Mouse (Mus musculus) midbrain, embryonic 14.5 days (tissue): ENCODE measurements around the gene Clcnkb. TPM values are rescaled to one million over a fixed set of nuclear protein-coding genes. Genes with fewer than 3 reads are reported as not detected.
A peak's percentile ranks its signal among the peaks of the same experiment; 100 is the strongest.

Experiments
- ATAC-seq: fragments of 200-750 bp; cut with Nextera tagmentation; 2 replicates; pipeline ENCODE4 v1.8.0; 2017; ENCODE audit warnings: moderate number of reproducible peaks, moderate library complexity; ENCODE audit not compliant: low FRiP score, low TSS enrichment
- DNase-seq: peaks from one replicate; pipeline ENCODE4 v3.0.0-alpha.2; 2015
- H3K27ac ChIP-seq: fragments of 300-500 bp; sonication (generic); replicated peaks from 2 replicates; pipeline ENCODE4 v1.5.1; 2014; ENCODE audit warnings: mild to moderate bottlenecking, low read depth, low read length, moderate library complexity
- H3K27me3 ChIP-seq: fragments of 300-500 bp; sonication (generic); 2 replicates; pipeline ENCODE4 v1.6.1; 2014; ENCODE audit warnings: low read length, control low read depth, mixed read lengths; ENCODE audit not compliant: control insufficient read depth, insufficient read depth
- H3K36me3 ChIP-seq: fragments of 300-500 bp; sonication (generic); 2 replicates; pipeline ENCODE4 v1.6.1; 2014; ENCODE audit warnings: low read length, control low read depth; ENCODE audit not compliant: control insufficient read depth, insufficient read depth
- H3K4me1 ChIP-seq: fragments of 300-500 bp; sonication (generic); 2 replicates; pipeline ENCODE4 v1.6.1; 2014; ENCODE audit warnings: mild to moderate bottlenecking, antibody characterized with exemption, low read length, control low read depth; ENCODE audit not compliant: control insufficient read depth, insufficient read depth
- H3K4me2 ChIP-seq: fragments of 300-500 bp; sonication (generic); 2 replicates; pipeline ENCODE4 v1.6.1; 2014; ENCODE audit warnings: mild to moderate bottlenecking, low read length, moderate library complexity
- H3K4me3 ChIP-seq: fragments of 300-500 bp; sonication (generic); replicated peaks from 2 replicates; pipeline ENCODE4 v1.5.1; 2014; ENCODE audit warnings: low read depth, low read length
- H3K9ac ChIP-seq: fragments of 300-500 bp; sonication (generic); replicated peaks from 2 replicates; pipeline ENCODE4 v1.6.1; 2014; ENCODE audit warnings: mild to moderate bottlenecking, low read length, moderate library complexity
- H3K9me3 ChIP-seq: fragments of 300-500 bp; sonication (generic); 2 replicates; pipeline ENCODE4 v1.6.1; 2016; ENCODE audit warnings: low read length, control low read depth, mixed read lengths; ENCODE audit not compliant: control insufficient read depth
- WGBS: fragments of 180-500 bp; shearing (Covaris S2); extraction: QIAGEN DNeasy Blood & Tissue Kit; methylation state at CpG from one replicate; pipeline ENCODE4 v1.1.7; 2014; 5-methylcytosine and 5-hydroxymethylcytosine counted together
- polyA plus RNA-seq: library from polyadenylated mRNA; unstranded; fragments of >200 nt; fragmentation: Nextera tagmentation; extraction: Ambion mirVana; gene quantifications from 2 replicates; pipeline ENCODE4 v1.2.1, GENCODE M21; 2014

Clcnkb gene
- polyA plus RNA-seq, 1 experiment from 2014 or later = not detected

DNA sequence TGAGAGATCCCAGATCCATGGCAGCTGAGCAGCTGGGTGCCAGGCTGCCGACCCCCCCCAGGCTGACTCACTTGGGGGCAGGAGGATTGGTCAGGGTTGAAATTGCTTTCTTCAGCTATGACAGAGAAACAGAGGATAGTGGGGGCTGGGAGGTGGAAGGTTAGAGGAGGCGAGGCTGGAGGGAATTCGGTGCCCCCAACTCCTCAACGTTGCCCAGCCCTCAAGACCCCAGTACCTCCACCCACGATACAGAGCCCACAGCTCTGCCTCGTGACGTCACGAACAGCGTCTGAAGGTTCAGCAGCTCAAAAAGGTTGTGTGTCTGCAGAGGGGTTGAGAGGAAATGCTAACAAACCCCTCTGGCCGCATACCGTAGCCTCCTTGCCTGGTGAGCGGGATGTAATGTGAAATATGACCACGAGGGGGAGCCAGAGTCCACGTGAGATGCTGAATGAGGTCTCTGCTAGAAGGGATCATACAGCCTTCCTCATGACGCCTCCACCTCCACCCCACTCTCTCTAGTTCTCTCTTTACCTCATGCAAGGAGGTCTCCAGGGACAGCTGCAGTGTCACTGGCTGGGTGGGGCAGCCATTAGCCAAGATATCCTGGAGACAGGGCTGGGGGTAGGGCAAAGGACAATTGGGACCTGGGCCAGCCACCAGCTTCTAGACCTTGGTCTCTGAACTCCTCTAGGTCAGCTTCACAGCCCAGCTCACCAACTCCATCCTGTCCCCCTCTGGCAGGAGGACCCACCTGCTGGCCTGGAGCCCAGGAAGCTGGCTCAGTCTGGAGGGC is 11.1 kb downstream of the Clcnkb start:
- peak; percentile 93 for DNase-seq
- H3K36me3 ChIP-seq = no peaks in the 10 kb centered on the region
- no peaks in the 10 kb centered on the region for H3K27me3 ChIP-seq
- peak; percentile 76 for ATAC-seq
- H3K4me3 ChIP-seq = no peak overlapping the region
- H3K9ac ChIP-seq = 0 out of 2 replicates have a peak overlapping the region, but pooled peaks have one; percentile 36
- no peak overlapping the region for H3K27ac ChIP-seq
- WGBS = 15% methylated on average over 15 of the region's 15 CpGs
- no peaks in the 10 kb centered on the region for H3K4me1 ChIP-seq
- no peaks in the 10 kb centered on the region for H3K9me3 ChIP-seq
- H3K4me2 ChIP-seq = peak overlapping the region; percentile 40

DNA sequence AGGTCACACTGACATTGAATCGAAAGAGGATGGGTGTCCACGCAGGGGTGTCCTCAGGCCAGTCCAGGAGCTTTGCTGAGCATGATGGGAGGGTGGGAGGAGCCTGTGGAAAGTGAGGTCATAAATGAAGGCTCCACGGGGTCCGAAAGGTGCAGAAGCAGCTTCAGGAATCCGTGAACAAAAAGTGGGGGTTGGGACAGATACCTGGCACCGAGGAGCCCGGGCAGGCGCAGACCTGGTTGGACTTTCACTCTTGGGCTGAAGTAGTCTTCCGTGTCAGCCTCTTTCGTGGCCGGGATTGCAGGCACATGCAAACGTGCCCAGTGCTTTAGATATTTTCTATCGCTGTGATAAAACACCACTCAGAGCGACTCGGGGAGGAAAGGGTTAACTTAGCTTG is 15.6 kb downstream of the Clcnkb start:
- Histone ChIP-seq H3K27me3 (no peaks in the 10 kb centered on the region), H3K27ac (no peak overlapping the region), H3K9ac (no peak overlapping the region), H3K9me3 (no peaks in the 10 kb centered on the region), H3K4me3 (no peak overlapping the region), H3K4me1 (no peaks in the 10 kb centered on the region), H3K4me2 (no peak overlapping the region), H3K36me3 (no peaks in the 10 kb centered on the region)
- 90% methylated on average over 15 of the region's 15 CpGs for WGBS
- DNase-seq (no peak), ATAC-seq (no peak)

DNA sequence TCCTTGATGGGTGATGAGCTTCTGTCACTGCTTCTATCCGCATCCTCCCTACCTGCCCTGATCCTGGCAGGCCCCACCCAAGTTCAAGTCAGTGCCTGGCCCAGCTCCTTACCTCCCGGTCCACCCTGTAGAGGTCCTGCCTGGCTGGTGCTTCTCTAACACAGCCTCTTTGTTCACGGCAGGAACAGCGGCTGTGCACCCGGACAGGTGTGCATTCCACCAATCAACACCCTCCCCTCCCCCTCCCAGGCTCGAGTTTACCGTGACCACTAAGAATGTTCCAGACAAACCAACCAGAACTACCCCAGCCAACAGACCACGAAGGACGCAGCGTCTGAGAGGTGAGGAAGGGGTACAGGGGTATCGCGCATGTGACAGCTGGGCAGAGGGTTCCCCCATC is 17.3 kb downstream of the Clcnkb start, which contains the start of gene Clcnka:
TSS of gene Clcnka (minus strand) at position 180 of the 400 bp plus-strand sequence.
- DNase-seq = no peak
- no peak within 1 kb of the TSS for H3K4me3 ChIP-seq
- H3K9me3 ChIP-seq = no peaks in the 10 kb centered on the region
- no peak for ATAC-seq
- H3K27ac ChIP-seq = no peak within 1 kb of the TSS
- no peaks in the 10 kb centered on the region for H3K27me3 ChIP-seq
- H3K4me1 ChIP-seq = no peaks in the 10 kb centered on the region
- no peak within 1 kb of the TSS for H3K4me2 ChIP-seq
- no peak within 1 kb of the TSS for H3K9ac ChIP-seq
- no peaks in the 10 kb centered on the region for H3K36me3 ChIP-seq
- WGBS = 65% methylated on average over 12 of the region's 12 CpGs

DNA sequence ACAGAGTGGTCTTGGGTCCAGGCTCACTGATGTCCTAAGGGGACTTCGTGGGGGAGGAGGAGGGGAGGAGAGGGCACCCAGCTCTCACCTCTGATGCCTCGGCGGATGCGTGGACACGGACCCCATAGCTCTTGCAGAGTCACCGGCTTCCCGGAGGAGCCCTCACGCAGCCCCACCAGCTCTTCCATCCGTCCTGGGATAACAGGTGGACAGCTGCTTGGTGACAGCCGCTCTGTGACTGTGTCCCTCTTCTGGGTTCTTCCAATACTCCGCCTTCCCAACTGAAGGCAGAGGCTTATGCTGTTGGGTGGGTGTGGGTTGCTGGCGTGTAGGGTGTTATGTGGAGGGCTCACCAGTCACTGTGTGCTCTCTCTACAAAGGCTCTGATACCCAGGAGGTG is 18.0 kb downstream of the Clcnkb start:
- ATAC-seq = no peak

DNA sequence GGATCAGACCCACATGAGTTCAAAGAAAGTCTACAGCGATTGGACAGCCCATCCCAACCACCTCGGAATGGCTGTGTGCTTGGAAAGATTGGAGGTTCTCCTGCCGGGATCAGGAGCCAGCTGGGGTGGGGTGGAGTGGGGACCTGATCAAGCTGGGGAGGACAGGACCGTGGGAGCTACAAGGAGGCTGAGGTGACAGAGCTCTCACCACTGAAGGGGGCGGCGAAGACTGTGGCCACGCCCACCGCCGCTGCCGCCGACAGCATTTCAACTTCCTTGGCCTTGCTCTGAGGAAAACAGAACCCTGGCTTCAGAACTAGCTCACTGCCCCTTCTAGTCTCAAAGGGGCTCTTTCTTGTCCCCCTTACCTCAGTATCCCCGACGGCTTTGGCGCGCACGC is 21.1 kb downstream of the Clcnkb start:
- H3K27ac ChIP-seq = no peak overlapping the region
- H3K36me3 ChIP-seq = no peaks in the 10 kb centered on the region
- no peaks in the 10 kb centered on the region for H3K9me3 ChIP-seq
- no peak overlapping the region for H3K4me2 ChIP-seq
- no peak for ATAC-seq
- H3K4me1 ChIP-seq = no peaks in the 10 kb centered on the region
- H3K27me3 ChIP-seq = no peaks in the 10 kb centered on the region
- DNase-seq = no peak
- H3K4me3 ChIP-seq = no peak overlapping the region
- no peak overlapping the region for H3K9ac ChIP-seq
- 17% methylated on average over 16 of the region's 16 CpGs for WGBS

More for the DNA sequence above, 18.0 kb downstream of the Clcnkb start:
- DNase-seq = no peak
- Histone ChIP-seq H3K9me3 (no peaks in the 10 kb centered on the region), H3K4me3 (no peak overlapping the region), H3K4me2 (no peak overlapping the region), H3K27ac (no peak overlapping the region), H3K9ac (no peak overlapping the region), H3K27me3 (no peaks in the 10 kb centered on the region), H3K36me3 (no peaks in the 10 kb centered on the region), H3K4me1 (no peaks in the 10 kb centered on the region)
- WGBS = 73% methylated on average over 12 of the region's 12 CpGs

DNA sequence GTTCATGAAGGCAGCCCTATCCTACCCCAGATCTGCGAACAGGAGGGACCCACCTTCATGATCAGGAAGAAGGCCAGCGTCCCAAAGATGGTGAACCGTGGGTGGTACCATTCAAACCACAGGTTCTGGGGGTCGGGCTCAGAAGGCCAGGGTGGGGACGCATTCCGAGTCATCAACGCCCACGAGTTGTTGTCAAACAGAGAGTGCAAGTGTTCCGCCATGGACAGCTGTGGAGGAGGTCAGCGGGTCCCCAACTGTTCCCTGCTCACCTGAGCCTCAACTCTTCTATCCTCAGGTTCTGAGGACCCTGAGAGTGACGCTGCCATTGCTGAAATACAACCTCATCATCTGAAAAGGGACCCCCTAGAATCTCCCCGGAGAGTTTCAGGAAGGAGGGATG is 24.5 kb downstream of the Clcnkb start:
- no peaks in the 10 kb centered on the region for H3K9me3 ChIP-seq
- H3K36me3 ChIP-seq = no peaks in the 10 kb centered on the region
- H3K9ac ChIP-seq = no peak overlapping the region
- no peak overlapping the region for H3K4me3 ChIP-seq
- no peak overlapping the region for H3K27ac ChIP-seq
- 85% methylated on average over 12 of the region's 12 CpGs for WGBS
- H3K4me1 ChIP-seq = no peaks in the 10 kb centered on the region
- no peak for ATAC-seq
- H3K4me2 ChIP-seq = no peak overlapping the region
- no peak for DNase-seq
- H3K27me3 ChIP-seq = no peaks in the 10 kb centered on the region

DNA sequence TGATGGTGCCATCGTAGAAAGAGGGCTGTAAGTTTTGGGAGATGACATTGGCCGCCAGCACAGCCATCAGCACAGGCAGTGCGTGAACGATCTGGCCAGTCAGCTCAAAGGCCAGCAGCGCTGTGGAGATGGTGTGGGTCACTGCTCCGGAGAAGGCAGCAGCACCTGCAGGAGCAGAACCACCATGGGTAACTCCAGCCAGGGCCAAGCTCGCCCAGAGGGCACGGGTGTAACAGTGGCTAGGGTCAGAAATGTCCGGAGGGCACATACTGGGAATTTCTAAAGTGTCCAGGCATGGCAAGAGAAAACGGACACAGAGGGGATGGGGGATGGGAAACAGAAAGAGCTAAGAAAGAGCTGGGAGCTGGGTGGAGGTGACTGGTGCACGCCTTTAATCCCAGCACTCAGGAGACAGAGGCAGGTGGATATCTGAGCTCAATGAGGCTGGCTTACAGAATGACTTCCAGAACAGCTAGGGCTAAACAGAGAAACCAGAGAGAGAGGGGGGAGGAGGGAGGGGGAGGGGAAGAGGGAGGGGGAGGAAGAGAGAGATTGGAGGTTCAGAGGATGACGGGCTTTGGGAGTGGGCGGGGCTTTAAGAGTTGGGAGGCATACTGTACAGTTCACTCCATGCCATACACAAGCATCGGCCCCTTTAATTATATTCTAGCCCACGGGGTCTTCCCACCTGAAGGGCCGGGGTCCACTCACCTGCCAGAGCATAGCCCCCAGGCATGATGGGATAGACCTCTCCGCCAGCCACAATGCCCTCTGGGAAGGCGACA is 26.3 kb downstream of the Clcnkb start:
- no peak overlapping the region for H3K4me2 ChIP-seq
- ATAC-seq = no peak
- 0 out of 2 replicates have a peak, but pooled peaks cover under 1% of the 10 kb centered on the region for H3K27me3 ChIP-seq
- H3K4me1 ChIP-seq = no peaks in the 10 kb centered on the region
- no peak overlapping the region for H3K27ac ChIP-seq
- DNase-seq = no peak
- no peak overlapping the region for H3K9ac ChIP-seq
- no peak overlapping the region for H3K4me3 ChIP-seq
- H3K36me3 ChIP-seq = no peaks in the 10 kb centered on the region
- 74% methylated on average over 18 of the region's 18 CpGs for WGBS
- no peaks in the 10 kb centered on the region for H3K9me3 ChIP-seq

DNA sequence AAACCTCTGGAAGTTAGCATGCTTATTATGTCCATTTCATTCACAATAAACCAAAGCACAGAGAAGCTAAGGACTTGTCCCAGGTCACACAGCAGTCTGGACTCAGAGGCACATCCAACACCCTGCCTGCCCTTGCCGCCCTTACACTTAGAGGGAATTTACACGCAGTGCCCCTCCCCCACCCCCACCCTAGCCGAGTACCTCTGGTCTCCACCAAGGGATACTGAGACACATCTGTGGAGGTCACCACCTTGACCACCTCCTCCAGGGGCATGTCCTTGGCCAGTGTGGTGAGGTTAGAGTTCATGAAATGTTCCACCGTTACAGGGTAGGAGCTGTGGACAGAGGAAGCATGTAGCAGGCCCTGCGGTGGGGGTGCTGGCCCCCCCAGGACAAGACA is 27.9 kb downstream of the Clcnkb start:
- no peak for DNase-seq
- H3K4me1 ChIP-seq = no peaks in the 10 kb centered on the region
- H3K27ac ChIP-seq = no peak overlapping the region
- ATAC-seq = no peak
- no peaks in the 10 kb centered on the region for H3K36me3 ChIP-seq
- H3K4me2 ChIP-seq = no peak overlapping the region
- H3K4me3 ChIP-seq = no peak overlapping the region
- 67% methylated on average over 5 of the region's 5 CpGs for WGBS
- no peak overlapping the region for H3K9ac ChIP-seq
- H3K9me3 ChIP-seq = no peaks in the 10 kb centered on the region
- peaks cover 17% of the 10 kb centered on the region for H3K27me3 ChIP-seq
